Mouse (Mus musculus) kidney, adult 2 months (tissue): ENCODE data around the gene Mmgt2.

Experiments
- CTCF ChIP-seq: fragments of 200-500 bp; conservative IDR thresholded peaks from 2 replicates; pipeline ENCODE4 v1.5.1; 2011; ENCODE audit warnings: low read depth, mild to moderate bottlenecking, control low read depth, low read length, moderate library complexity, mixed read lengths; ENCODE audit not compliant: insufficient read depth, insufficient read length
- POLR2A ChIP-seq: fragments of 200-500 bp; IDR thresholded peaks from one replicate; pipeline ENCODE4 v1.6.1; 2011; ENCODE audit warnings: low read depth, low read length, control low read depth

DNA sequence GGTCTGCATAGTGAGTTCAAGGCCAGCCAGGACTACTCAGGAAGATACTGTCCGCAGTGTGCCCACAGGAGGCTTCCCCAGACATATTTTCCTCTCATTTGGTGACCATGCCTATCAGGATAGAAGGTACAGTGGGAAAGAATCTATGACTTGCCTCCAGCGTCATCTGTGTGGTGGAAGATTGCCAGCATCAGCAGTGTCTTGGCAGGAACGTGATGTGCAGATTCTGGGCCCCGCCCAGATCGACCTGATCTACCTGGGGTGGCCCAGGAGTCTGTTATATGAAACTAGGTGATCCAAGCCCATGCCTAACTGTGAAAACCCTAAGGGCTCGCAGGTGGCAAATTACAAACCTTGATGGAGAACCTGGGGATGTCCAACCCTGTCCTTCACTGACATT is 21.5 kb downstream of the Mmgt2 start:
- TF ChIP-seq POLR2A: no peak
- TF ChIP-seq CTCF: no peak
